Mouse (Mus musculus): ENCODE results near the gene Fzd1. TPM values are rescaled to one million over a fixed set of nuclear protein-coding genes. Genes with fewer than 3 reads are reported as not detected.
A peak's percentile ranks its signal among the peaks of the same experiment; 100 is the strongest.

Gene Fzd1
- polyA plus RNA-seq, 1 experiment: 63.6 TPM

GRCm38 (mm10) chr5:4776495-4776894 lies 18.7 kb upstream of the Fzd1 start:
- no peaks in the 10 kb centered on the region for H3K4me1 ChIP-seq (ENCODE audit: control insufficient read depth, insufficient read depth, low read length)
- TF ChIP-seq POLR2A (IDR thresholded peaks at IDR 0.05; ENCODE audit: borderline replicate concordance, extremely low read depth, low read depth, low read length) (no peak), CTCF (IDR thresholded peaks at IDR 0.05; ENCODE audit: insufficient read depth, low read length) (no peak)
- H3K4me3 ChIP-seq (replicated peaks; ENCODE audit: extremely low read depth, low read depth, low read length): no peak overlapping the region
- no peak for DNase-seq
- WGBS: 52% methylated on average over 2 of the region's 2 CpGs

GRCm38 (mm10) chr5:4773090-4773772 lies 15.4 kb upstream of the Fzd1 start:
- Histone ChIP-seq H3K4me1 (ENCODE audit: control insufficient read depth, insufficient read depth, low read length) (no peaks in the 10 kb centered on the region), H3K4me3 (replicated peaks; ENCODE audit: extremely low read depth, low read depth, low read length) (no peak overlapping the region)
- DNase-seq: no peak
- WGBS: 67% methylated on average over 9 of the region's 9 CpGs
- TF ChIP-seq CTCF (IDR thresholded peaks at IDR 0.05; ENCODE audit: insufficient read depth, low read length): no peak
- no peak for TF ChIP-seq POLR2A (IDR thresholded peaks at IDR 0.05; ENCODE audit: borderline replicate concordance, extremely low read depth, low read depth, low read length)

DNA sequence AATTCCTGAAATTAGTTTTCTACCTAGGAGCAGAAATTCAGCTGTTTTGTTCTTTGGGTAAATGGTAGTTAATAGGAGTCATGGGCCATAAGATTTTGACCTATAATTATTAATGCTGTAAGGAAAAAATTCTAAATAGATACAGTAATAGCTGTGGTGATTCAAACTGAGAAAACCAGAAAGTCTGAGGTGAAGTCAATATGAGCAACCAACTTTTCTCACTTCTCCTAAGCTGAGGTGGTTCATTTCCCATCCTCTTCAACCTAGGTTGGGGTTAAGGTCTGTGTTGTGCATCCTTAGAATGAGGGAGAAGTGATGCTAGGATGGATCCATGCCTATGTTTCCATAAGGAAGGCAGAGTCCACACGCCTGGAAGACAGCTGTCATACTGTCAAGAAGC lies 12.8 kb upstream of the Fzd1 start:
- Histone ChIP-seq H3K4me1 (ENCODE audit: control insufficient read depth, insufficient read depth, low read length) (no peaks in the 10 kb centered on the region), H3K4me3 (replicated peaks; ENCODE audit: extremely low read depth, low read depth, low read length) (no peak overlapping the region)
- TF ChIP-seq CTCF (IDR thresholded peaks at IDR 0.05; ENCODE audit: insufficient read depth, low read length) (no peak), POLR2A (IDR thresholded peaks at IDR 0.05; ENCODE audit: borderline replicate concordance, extremely low read depth, low read depth, low read length) (no peak)
- WGBS: 79% methylated on average over 1 of the region's 1 CpGs
- no peak for DNase-seq

- 62% methylated on average over 2 of the region's 2 CpGs for WGBS
- Histone ChIP-seq H3K4me1 (ENCODE audit: control insufficient read depth, insufficient read depth, low read length) (no peaks in the 10 kb centered on the region), H3K4me3 (replicated peaks; ENCODE audit: extremely low read depth, low read depth, low read length) (no peak overlapping the region)
- TF ChIP-seq POLR2A (IDR thresholded peaks at IDR 0.05; ENCODE audit: borderline replicate concordance, extremely low read depth, low read depth, low read length) (no peak), CTCF (IDR thresholded peaks at IDR 0.05; ENCODE audit: insufficient read depth, low read length) (no peak)
- DNase-seq: no peak
These were observed 10.1 kb upstream of the Fzd1 start for GRCm38 (mm10) chr5:4767896-4768295.

DNA sequence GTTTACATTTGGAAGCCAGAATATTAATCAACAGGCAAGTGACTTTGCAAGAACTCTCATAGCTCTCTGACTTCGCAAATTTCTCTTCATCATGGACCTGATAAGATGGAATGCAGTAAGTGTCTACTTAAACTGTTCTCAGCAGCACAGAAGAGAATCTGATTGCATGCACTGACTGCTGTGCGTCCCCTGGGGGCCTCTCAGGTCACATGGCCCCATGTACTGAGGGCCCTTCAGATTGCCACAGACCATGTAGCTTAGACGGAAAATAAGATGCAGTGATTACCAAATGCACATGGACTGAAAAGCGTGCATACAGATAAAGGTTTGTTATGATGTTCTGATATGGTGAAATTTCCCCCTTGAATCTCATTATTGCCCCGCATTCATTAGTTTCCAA lies 8.9 kb upstream of the Fzd1 start:
- no peak for TF ChIP-seq CTCF (IDR thresholded peaks at IDR 0.05; ENCODE audit: insufficient read depth, low read length)
- no peak for TF ChIP-seq POLR2A (IDR thresholded peaks at IDR 0.05; ENCODE audit: borderline replicate concordance, extremely low read depth, low read depth, low read length)
- Histone ChIP-seq H3K4me3 (replicated peaks; ENCODE audit: extremely low read depth, low read depth, low read length) (no peak overlapping the region), H3K4me1 (ENCODE audit: control insufficient read depth, insufficient read depth, low read length) (no peaks in the 10 kb centered on the region)
- DNase-seq: no peak
- 60% methylated on average over 5 of the region's 5 CpGs for WGBS

- H3K4me1 ChIP-seq (ENCODE audit: control insufficient read depth, insufficient read depth, low read length): no peaks in the 10 kb centered on the region
- no peak overlapping the region for H3K4me3 ChIP-seq (replicated peaks; ENCODE audit: extremely low read depth, low read depth, low read length)
- DNase-seq: no peak
- TF ChIP-seq POLR2A (IDR thresholded peaks at IDR 0.05; ENCODE audit: borderline replicate concordance, extremely low read depth, low read depth, low read length) (no peak), CTCF (IDR thresholded peaks at IDR 0.05; ENCODE audit: insufficient read depth, low read length) (no peak)
These were observed 4.1 kb upstream of the Fzd1 start for GRCm38 (mm10) chr5:4761891-4762290.

GRCm38 (mm10) chr5:4758331-4759080 lies 671 bp upstream of the Fzd1 start:
- Histone ChIP-seq H3K4me1 (ENCODE audit: control insufficient read depth, insufficient read depth, low read length) (peaks cover 2% of the 10 kb centered on the region; the same call in 1 of the 2 replicates), H3K4me3 (replicated peaks; ENCODE audit: extremely low read depth, low read depth, low read length) (peak overlapping the region; percentile 71)
- 1% methylated on average over 23 of the region's 23 CpGs for WGBS
- DNase-seq: no peak
- TF ChIP-seq POLR2A (IDR thresholded peaks at IDR 0.05; ENCODE audit: borderline replicate concordance, extremely low read depth, low read depth, low read length) (no peak), CTCF (IDR thresholded peaks at IDR 0.05; ENCODE audit: insufficient read depth, low read length) (no peak)

DNA sequence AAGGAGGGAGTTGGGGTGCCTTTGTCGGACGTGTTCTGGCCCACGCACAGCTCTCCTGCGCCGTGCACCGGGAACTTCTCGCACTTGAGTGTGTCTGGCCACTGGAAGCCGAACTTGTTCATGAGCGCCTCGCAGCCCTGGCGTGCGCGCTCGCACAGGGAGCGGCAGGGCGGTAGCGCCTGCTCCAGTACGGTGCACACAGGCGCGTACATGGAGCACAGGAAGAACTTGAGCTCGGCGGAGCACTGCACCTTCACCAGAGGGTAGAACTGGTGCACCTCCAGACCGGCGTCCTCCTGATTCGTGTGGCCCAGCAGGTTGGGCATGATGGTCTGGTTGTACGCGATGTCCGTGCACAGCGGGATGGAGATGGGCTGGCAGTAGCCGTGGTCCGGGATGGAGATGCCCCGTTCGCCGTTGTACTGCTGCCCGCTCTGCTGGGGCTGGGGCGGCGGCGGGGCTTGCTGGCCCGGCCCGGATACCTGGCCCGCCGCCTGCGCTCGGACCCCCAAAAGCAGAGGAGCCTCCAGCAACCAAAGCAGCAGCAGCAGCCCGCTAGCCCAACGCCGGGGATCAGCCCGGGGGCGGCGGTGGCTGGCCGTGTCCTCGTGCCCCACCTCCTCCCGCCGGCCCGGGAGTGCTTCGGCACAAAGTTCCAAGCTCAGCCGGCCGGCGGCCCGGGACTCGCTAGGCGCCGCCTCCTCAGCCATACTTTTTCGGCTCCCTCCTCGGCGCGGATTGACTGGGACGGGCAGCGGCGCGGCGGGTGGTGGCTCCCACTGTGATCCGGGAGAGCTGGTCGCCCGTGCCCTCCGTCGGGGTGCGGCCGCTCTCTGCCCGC lies 744 bp downstream of the Fzd1 start:
- WGBS: under 1% methylated on average over 80 of the region's 80 CpGs
- Histone ChIP-seq H3K4me1 (ENCODE audit: control insufficient read depth, insufficient read depth, low read length) (peaks cover 2% of the 10 kb centered on the region; the same call in 1 of the 2 replicates), H3K4me3 (replicated peaks; ENCODE audit: extremely low read depth, low read depth, low read length) (peak overlapping the region; percentile 78)
- TF ChIP-seq CTCF (IDR thresholded peaks at IDR 0.05; ENCODE audit: insufficient read depth, low read length) (no peak), POLR2A (IDR thresholded peaks at IDR 0.05; ENCODE audit: borderline replicate concordance, extremely low read depth, low read depth, low read length) (0 out of 2 replicates have a peak, but pooled peaks have one; percentile 13)
- DNase-seq: peak; percentile 69

DNA sequence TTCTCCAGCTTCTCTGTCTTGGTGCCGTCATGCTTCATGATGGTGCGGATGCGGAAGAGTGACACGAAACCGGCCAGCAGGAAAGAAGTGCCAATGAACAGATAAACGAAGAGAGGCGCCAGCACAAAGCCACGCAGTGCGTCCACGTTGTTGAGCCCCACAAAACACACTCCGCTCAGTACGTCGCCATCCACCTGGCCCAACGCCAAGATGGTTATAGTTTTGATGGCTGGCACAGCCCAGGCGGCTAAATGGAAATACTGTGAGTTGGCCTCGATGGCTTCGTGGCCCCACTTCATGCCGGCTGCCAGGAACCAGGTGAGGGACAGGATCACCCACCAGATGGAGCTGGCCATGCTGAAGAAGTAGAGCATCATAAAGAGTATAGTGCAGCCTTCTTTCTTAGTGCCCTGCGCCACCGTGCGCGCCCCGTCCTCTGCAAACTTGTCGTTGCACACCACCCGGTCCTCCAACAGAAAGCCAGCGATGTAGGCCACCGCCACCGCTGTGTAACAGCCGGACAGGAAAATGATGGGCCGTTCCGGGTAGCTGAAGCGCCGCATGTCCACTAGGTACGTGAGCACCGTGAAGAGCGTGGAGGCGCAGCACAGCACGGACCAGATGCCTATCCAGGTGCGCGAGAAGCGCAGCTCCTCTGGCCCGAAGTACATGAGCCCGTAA lies 1.7 kb downstream of the Fzd1 start:
- 9% methylated on average over 43 of the region's 43 CpGs for WGBS
- DNase-seq: peak; percentile 43
- H3K4me3 ChIP-seq (replicated peaks; ENCODE audit: extremely low read depth, low read depth, low read length): peak overlapping the region; percentile 78
- peaks cover 2% of the 10 kb centered on the region; the same call in 1 of the 2 replicates for H3K4me1 ChIP-seq (ENCODE audit: control insufficient read depth, insufficient read depth, low read length)
- no peak for TF ChIP-seq POLR2A (IDR thresholded peaks at IDR 0.05; ENCODE audit: borderline replicate concordance, extremely low read depth, low read depth, low read length)
- no peak for TF ChIP-seq CTCF (IDR thresholded peaks at IDR 0.05; ENCODE audit: insufficient read depth, low read length)
